Mouse (Mus musculus): ENCODE results near the gene BC051019.

DNA sequence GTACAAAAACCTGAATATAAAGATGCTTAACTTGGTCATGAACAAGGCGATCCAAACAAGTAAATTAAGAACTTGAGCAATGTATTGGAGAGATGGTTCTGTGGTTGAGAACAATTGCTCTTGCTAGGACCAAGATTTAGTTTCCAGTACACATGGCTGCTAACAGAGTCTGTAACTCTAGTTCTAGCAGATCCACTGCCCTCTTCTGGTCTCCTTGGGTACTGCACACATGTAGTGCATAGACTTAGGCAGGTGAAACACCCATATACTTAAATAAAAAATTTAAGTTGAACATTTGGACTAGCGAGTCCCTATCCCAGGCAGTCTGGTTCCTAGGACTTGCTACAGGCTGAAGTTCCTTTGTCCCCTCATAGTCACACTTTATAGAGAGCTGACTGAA, 1.0 kb downstream of the BC051019 start:
- TF ChIP-seq CTCF (IDR thresholded peaks at IDR 0.05; ENCODE audit: insufficient read depth, low read length): no peak
- no peak for TF ChIP-seq POLR2A (IDR thresholded peaks at IDR 0.05; ENCODE audit: borderline replicate concordance, extremely low read depth, low read depth, low read length)

Data from lung, adult 2 months (tissue).